Mouse (Mus musculus): ENCODE data around the gene Urgcp.
A peak's percentile ranks its signal among the peaks of the same experiment; 100 is the strongest.
"Not testable (repeated sequence)": the region's sequence is repeated elsewhere in the genome, so short reads cannot be mapped to it uniquely, and the experiment has no call there.

Gene Urgcp

DNA sequence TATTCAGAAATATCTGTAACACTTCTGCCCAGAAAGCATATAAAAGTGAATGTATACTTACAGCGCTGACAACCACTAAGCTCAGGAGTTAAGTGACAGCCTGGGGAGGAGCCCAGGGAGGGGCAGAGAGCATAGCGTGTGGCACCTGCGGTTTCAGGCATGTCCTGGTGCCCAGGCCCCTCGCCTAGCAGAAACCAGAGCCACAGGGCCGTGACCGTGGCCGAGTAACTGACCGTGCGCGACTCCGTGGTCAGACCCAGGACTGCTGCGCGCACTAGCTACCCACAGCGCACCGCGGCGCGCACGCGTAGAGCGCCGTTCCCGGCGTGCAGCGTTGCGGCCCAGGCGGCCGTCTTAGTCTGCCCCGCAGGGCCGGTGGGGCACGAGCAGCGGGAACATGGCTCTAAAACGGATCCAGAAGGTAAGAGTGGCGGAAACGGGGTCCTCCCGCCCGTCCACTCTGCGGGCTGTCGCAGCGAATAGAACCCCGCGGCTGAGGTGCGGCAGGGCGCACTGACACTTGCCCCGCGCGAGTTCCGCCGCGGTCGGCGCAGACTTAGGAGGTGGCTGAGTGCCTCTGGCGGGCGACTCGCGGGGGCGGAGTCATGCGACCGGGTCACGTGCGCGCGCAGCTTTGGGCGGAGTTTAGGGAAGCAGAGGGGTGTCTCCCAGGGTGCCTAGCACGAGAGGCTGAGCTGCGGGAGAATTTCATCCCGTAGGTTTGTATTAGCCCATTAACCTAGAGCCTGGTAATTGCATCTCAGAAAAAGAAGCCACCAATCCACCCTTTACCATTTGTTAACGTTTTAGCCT lies at the start of gene Urgcp:
TSS of gene Urgcp (minus strand) at position 557 of the 813 bp plus-strand sequence.
- TF ChIP-seq CTCF (conservative IDR thresholded peaks at IDR 0.05; ENCODE audit: low read length) (no peak), POU5F1 (IDR thresholded peaks at IDR 0.05; ENCODE audit: borderline replicate concordance, low read length) (no peak), NANOG (IDR thresholded peaks at IDR 0.05; ENCODE audit: borderline replicate concordance, low read length) (no peak)
- Histone ChIP-seq H3K4me3 (replicated peaks; ENCODE audit: low read length) (peak within 1 kb of the TSS; percentile 91), H3K4me1 (replicated peaks; ENCODE audit: low read depth, low read length) (peaks cover 23% of the 10 kb centered on the region), H3K9me3 (ENCODE audit: low read length) (no peaks in the 10 kb centered on the region), H3K27me3 (ENCODE audit: insufficient read depth, low read length) (no peaks in the 10 kb centered on the region), H3K36me3 (ENCODE audit: insufficient read depth, low read length) (peaks cover 20% of the 10 kb centered on the region; the same call in 1 of the 2 replicates)

DNA sequence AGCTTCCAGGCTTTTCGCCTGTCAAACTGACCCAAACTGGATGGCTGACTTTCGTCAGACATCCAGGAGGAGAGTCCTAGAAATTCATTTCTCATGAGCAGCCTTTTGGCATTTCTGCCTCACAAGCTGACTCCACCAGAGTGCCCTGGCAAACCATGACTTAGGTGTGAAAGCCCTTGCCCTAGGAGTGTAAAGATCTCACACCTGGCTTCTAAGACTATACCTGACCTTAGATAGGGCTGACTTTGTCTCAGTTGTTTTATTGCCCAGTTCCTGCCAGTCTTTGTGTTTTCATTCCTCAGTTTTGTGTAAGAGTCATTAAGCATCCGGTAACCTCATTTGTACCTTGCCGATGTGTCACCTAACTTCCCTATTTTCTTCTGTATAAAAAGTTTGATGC lies 47.3 kb upstream of the Urgcp start:
- not testable (repeated sequence) for H3K36me3 ChIP-seq (ENCODE audit: insufficient read depth, low read length); H3K4me3 ChIP-seq (replicated peaks; ENCODE audit: low read length); H3K9me3 ChIP-seq (ENCODE audit: low read length); H3K27me3 ChIP-seq (ENCODE audit: insufficient read depth, low read length)
- peaks cover 14% of the 10 kb centered on the region for H3K4me1 ChIP-seq (replicated peaks; ENCODE audit: low read depth, low read length)

DNA sequence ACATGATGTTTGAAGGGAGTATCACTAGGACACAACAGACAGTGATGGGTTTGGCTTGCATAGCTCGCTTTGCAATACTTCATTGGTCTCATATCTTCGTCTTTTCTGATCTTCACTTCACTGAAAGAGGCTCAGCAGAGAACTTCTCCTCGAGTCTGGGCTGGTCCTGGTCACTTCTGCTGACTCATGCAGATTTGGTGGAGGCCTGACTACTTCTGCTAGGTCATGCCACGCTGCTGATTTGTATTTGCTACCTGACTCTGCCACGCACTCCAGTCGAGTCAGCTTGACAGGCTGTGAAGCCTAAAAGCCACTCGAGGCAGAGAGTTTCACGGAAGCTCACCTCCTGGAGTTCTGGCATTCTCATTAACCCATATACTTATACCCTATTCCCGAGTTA lies 45.8 kb upstream of the Urgcp start:
- no peaks in the 10 kb centered on the region for H3K9me3 ChIP-seq (ENCODE audit: low read length)
- TF ChIP-seq CTCF (conservative IDR thresholded peaks at IDR 0.05; ENCODE audit: low read length), result no peak
- TF ChIP-seq POU5F1 (IDR thresholded peaks at IDR 0.05; ENCODE audit: borderline replicate concordance, low read length), result no peak
- no peak for TF ChIP-seq NANOG (IDR thresholded peaks at IDR 0.05; ENCODE audit: borderline replicate concordance, low read length)
- no peak overlapping the region for H3K4me3 ChIP-seq (replicated peaks; ENCODE audit: low read length)
- no peaks in the 10 kb centered on the region for H3K27me3 ChIP-seq (ENCODE audit: insufficient read depth, low read length)
- H3K36me3 ChIP-seq (ENCODE audit: insufficient read depth, low read length), result no peaks in the 10 kb centered on the region
- H3K4me1 ChIP-seq (replicated peaks; ENCODE audit: low read depth, low read length), result peaks cover 24% of the 10 kb centered on the region

DNA sequence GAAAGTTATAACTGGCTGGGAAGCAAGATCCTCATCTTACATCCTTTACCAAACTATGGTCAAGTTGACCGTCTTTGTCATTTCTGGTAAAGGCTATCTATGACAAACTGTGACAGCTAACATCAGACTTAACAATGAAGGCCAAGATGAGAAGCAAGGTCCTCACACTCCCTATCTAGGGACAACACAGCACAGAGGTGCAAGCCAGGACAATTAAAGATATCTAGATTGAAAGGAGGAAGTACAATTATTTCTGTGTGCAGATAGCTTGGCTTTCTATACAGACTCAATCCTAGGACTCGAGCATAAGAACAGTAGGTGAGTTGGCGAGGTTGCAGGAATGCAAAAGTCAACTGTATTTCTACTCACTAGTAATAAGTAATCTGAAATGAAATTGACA lies 43.5 kb upstream of the Urgcp start:
- Histone ChIP-seq H3K36me3 (ENCODE audit: insufficient read depth, low read length) (peaks cover 12% of the 10 kb centered on the region), H3K27me3 (ENCODE audit: insufficient read depth, low read length) (no peaks in the 10 kb centered on the region), H3K4me1 (replicated peaks; ENCODE audit: low read depth, low read length) (peaks cover 41% of the 10 kb centered on the region), H3K4me3 (replicated peaks; ENCODE audit: low read length) (no peak overlapping the region), H3K9me3 (ENCODE audit: low read length) (no peaks in the 10 kb centered on the region)
- TF ChIP-seq POU5F1 (IDR thresholded peaks at IDR 0.05; ENCODE audit: borderline replicate concordance, low read length), result no peak
- no peak for TF ChIP-seq CTCF (conservative IDR thresholded peaks at IDR 0.05; ENCODE audit: low read length)
- TF ChIP-seq NANOG (IDR thresholded peaks at IDR 0.05; ENCODE audit: borderline replicate concordance, low read length), result no peak

GRCm38 (mm10) chr11:5804174-5804573 lies 42.0 kb upstream of the Urgcp start:
- Histone ChIP-seq H3K4me3 (replicated peaks; ENCODE audit: low read length) (no peak overlapping the region), H3K9me3 (ENCODE audit: low read length) (no peaks in the 10 kb centered on the region), H3K36me3 (ENCODE audit: insufficient read depth, low read length) (peaks cover 27% of the 10 kb centered on the region), H3K4me1 (replicated peaks; ENCODE audit: low read depth, low read length) (peaks cover 52% of the 10 kb centered on the region), H3K27me3 (ENCODE audit: insufficient read depth, low read length) (no peaks in the 10 kb centered on the region)
- TF ChIP-seq NANOG (IDR thresholded peaks at IDR 0.05; ENCODE audit: borderline replicate concordance, low read length), result no peak
- no peak for TF ChIP-seq POU5F1 (IDR thresholded peaks at IDR 0.05; ENCODE audit: borderline replicate concordance, low read length)
- TF ChIP-seq CTCF (conservative IDR thresholded peaks at IDR 0.05; ENCODE audit: low read length), result no peak

GRCm38 (mm10) chr11:5803551-5803981 lies 41.4 kb upstream of the Urgcp start, which contains the start of gene Pgam2:
Pgam2 (minus strand) TSS chr11:5803733.
- Histone ChIP-seq H3K27me3 (ENCODE audit: insufficient read depth, low read length) (no peaks in the 10 kb centered on the region), H3K9me3 (ENCODE audit: low read length) (no peaks in the 10 kb centered on the region), H3K4me3 (replicated peaks; ENCODE audit: low read length) (peak within 1 kb of the TSS; percentile 66), H3K4me1 (replicated peaks; ENCODE audit: low read depth, low read length) (peaks cover 57% of the 10 kb centered on the region), H3K36me3 (ENCODE audit: insufficient read depth, low read length) (peaks cover 33% of the 10 kb centered on the region)
- no peak for TF ChIP-seq CTCF (conservative IDR thresholded peaks at IDR 0.05; ENCODE audit: low read length)
- no peak for TF ChIP-seq NANOG (IDR thresholded peaks at IDR 0.05; ENCODE audit: borderline replicate concordance, low read length)
- no peak for TF ChIP-seq POU5F1 (IDR thresholded peaks at IDR 0.05; ENCODE audit: borderline replicate concordance, low read length)

DNA sequence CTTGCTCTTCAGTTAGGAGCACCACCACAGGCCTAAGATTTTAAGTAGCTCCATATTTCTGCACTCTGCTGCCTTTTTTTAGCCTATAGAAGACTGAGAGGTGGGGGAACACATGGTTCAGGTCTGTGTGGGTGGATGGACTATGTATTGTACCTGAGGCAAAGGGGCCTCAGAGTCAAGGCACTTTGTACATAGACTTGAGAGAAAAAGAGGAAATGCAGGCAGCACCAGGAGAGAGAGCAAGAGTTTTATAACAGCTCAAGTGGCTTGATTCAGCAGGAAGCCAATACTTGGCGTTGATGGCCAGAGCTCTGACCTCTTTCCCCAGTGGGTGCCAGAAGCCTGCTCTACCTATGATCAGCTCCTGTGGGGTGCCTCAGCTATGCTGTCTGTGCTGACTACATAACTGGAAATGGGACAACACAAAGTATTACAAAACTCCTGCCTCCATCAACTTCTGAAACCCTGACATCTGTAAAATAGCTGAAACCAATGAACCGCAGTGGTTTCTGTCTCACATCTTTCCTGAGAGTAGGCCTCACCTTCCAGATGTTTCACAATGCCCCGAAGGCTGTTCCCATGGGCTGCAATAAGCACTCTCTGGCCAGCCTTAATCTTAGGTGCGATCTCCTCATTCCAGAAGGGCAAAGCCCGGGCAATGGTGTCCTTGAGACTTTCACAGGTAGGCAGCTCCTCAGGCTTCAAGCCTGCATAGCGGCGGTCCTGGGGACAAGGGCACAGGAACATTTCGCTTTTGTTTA lies 40.5 kb upstream of the Urgcp start:
- peak overlapping the region; percentile 66 for H3K4me3 ChIP-seq (replicated peaks; ENCODE audit: low read length)
- H3K27me3 ChIP-seq (ENCODE audit: insufficient read depth, low read length), result no peaks in the 10 kb centered on the region
- peaks cover 42% of the 10 kb centered on the region for H3K36me3 ChIP-seq (ENCODE audit: insufficient read depth, low read length)
- H3K4me1 ChIP-seq (replicated peaks; ENCODE audit: low read depth, low read length), result peaks cover 65% of the 10 kb centered on the region
- no peaks in the 10 kb centered on the region for H3K9me3 ChIP-seq (ENCODE audit: low read length)
- no peak for TF ChIP-seq NANOG (IDR thresholded peaks at IDR 0.05; ENCODE audit: borderline replicate concordance, low read length)
- TF ChIP-seq CTCF (conservative IDR thresholded peaks at IDR 0.05; ENCODE audit: low read length), result no peak
- no peak for TF ChIP-seq POU5F1 (IDR thresholded peaks at IDR 0.05; ENCODE audit: borderline replicate concordance, low read length)

- H3K4me1 ChIP-seq (replicated peaks; ENCODE audit: low read depth, low read length), result peaks cover 72% of the 10 kb centered on the region
- H3K4me3 ChIP-seq (replicated peaks; ENCODE audit: low read length), result peak overlapping the region; percentile 66; the same call in 1 of the 2 replicates
- H3K9me3 ChIP-seq (ENCODE audit: low read length), result no peaks in the 10 kb centered on the region
- TF ChIP-seq POU5F1 (IDR thresholded peaks at IDR 0.05; ENCODE audit: borderline replicate concordance, low read length) (no peak), NANOG (IDR thresholded peaks at IDR 0.05; ENCODE audit: borderline replicate concordance, low read length) (no peak), CTCF (conservative IDR thresholded peaks at IDR 0.05; ENCODE audit: low read length) (no peak)
- H3K36me3 ChIP-seq (ENCODE audit: insufficient read depth, low read length), result peaks cover 49% of the 10 kb centered on the region
- H3K27me3 ChIP-seq (ENCODE audit: insufficient read depth, low read length), result no peaks in the 10 kb centered on the region
Measured at GRCm38 (mm10) chr11:5802005-5802404, 39.8 kb upstream of the Urgcp start.

Measured in E14TG2a.4 (cell line).